Mouse (Mus musculus) liver, postnatal 0 days (tissue): ENCODE measurements at regions not wholly inside any gene's neighbourhood (a gene's known extent, or its start where the extent isn't known, plus 50 kb on each side); places are given as distances from the start of the nearest gene placed in this dataset.

Experiments
- ATAC-seq: fragments of 200-750 bp; cut with Nextera tagmentation; 2 replicates; pipeline ENCODE4 v1.8.0; 2017; ENCODE audit warnings: mild to moderate bottlenecking, moderate library complexity
- DNase-seq: peaks from one replicate; pipeline ENCODE4 v3.0.0-alpha.2; 2016
- H3K27ac ChIP-seq: fragments of 300-500 bp; sonication (generic); 2 replicates; pipeline ENCODE4 v1.5.1; 2014; ENCODE audit warnings: antibody characterized with exemption, moderate library complexity, mild to moderate bottlenecking, low read depth
- H3K27me3 ChIP-seq: fragments of 300-500 bp; sonication (generic); 2 replicates; pipeline ENCODE4 v1.6.1; 2014; ENCODE audit warnings: low read length, control low read depth, mixed read lengths; ENCODE audit not compliant: insufficient read depth
- H3K36me3 ChIP-seq: fragments of 300-500 bp; sonication (generic); replicated peaks from 2 replicates; pipeline ENCODE4 v1.6.1; 2014; ENCODE audit warnings: mild to moderate bottlenecking, control low read depth, low read length, moderate library complexity, mixed read lengths; ENCODE audit not compliant: insufficient read depth
- H3K4me1 ChIP-seq: fragments of 300-500 bp; sonication (generic); 2 replicates; pipeline ENCODE4 v1.6.1; 2014; ENCODE audit warnings: antibody characterized with exemption, mild to moderate bottlenecking, control low read depth; ENCODE audit not compliant: insufficient read depth
- H3K4me2 ChIP-seq: fragments of 300-500 bp; sonication (generic); 2 replicates; pipeline ENCODE4 v1.6.1; 2014; ENCODE audit warnings: low read depth, mild to moderate bottlenecking, low read length, moderate library complexity, mixed read lengths
- H3K4me3 ChIP-seq: fragments of 300-500 bp; sonication (generic); 2 replicates; pipeline ENCODE4 v1.5.1; 2014; ENCODE audit warnings: low read depth, low read length
- H3K9ac ChIP-seq: fragments of 300-500 bp; sonication (generic); replicated peaks from 2 replicates; pipeline ENCODE4 v1.6.1; 2014; ENCODE audit warnings: mild to moderate bottlenecking, moderate library complexity
- H3K9me3 ChIP-seq: fragments of 300-500 bp; sonication (generic); 2 replicates; pipeline ENCODE4 v1.6.1; 2016; ENCODE audit warnings: mild to moderate bottlenecking, control low read depth, low read length, mixed read lengths
- CTCF ChIP-seq: sonication (generic); IDR thresholded peaks from 2 replicates; pipeline ENCODE4 v1.5.1; 2016; ENCODE audit warnings: antibody characterized with exemption, low read depth
- EP300 ChIP-seq: IDR thresholded peaks from 2 replicates; pipeline ENCODE4 v1.6.1; 2016; ENCODE audit warnings: antibody characterized with exemption, low read depth, mild to moderate bottlenecking
- WGBS: fragments of 180-500 bp; shearing (Covaris S2); extraction: QIAGEN DNeasy Blood & Tissue Kit; methylation state at CpG from one replicate; pipeline ENCODE4 v1.1.7; 2014; ENCODE audit not compliant: insufficient replicate concordance; 5-methylcytosine and 5-hydroxymethylcytosine counted together

DNA sequence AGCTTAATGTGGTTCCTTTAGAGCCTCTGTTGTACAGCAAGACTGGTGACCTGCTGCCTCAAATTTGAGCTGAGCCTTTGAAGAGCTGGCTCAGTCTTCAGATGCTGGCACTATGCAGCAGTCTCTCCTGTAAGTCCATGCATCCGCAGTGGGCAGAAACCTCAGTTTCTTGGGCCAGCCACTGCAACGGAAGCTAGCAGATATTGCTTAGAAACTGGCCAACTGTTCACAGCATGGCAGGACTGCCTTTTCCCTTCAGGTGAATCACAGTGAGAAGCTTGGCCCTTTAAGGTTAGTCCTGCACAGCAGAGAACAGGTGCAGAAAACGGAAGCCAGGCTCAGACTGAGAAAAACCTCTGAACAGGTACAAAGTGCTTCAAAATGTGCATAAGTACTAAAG lies 1976.8 kb upstream of the G6pd2 start:
- 75% methylated on average over 3 of the region's 3 CpGs for WGBS
- no peak for ATAC-seq

DNA sequence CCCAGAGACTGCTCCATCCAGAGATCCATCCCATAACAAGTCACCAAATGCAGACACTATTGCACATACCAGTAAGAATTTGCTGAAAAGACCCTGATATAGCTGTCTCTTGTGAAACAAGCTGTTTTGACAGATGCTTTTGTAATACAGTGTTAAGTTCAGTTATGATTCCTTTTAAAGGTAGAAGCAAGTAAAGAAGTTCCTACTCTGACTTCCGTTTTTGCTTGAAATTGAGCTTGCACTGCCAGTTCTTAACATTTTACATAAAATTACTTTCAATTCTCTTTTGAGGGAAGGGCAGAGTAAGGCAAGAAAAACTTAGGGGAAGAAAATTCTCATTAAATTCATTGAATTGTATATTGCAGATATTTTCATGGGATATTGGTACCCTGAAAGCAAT lies 1962.9 kb upstream of the G6pd2 start:
- Histone ChIP-seq H3K36me3 (no peaks in the 10 kb centered on the region), H3K27me3 (no peaks in the 10 kb centered on the region), H3K9ac (no peak overlapping the region), H3K4me1 (no peaks in the 10 kb centered on the region), H3K9me3 (no peaks in the 10 kb centered on the region), H3K4me2 (no peak overlapping the region), H3K27ac (no peak overlapping the region), H3K4me3 (no peak overlapping the region)
- TF ChIP-seq CTCF, result no peak
- TF ChIP-seq EP300, result no peak
- ATAC-seq (no peak), DNase-seq (no peak)
- 56% methylated on average over 1 of the region's 1 CpGs for whole genome bisulfite sequencing

More for the DNA sequence above, 1976.8 kb upstream of the G6pd2 start:
- Histone ChIP-seq H3K4me3 (no peak overlapping the region), H3K27me3 (no peaks in the 10 kb centered on the region), H3K9ac (no peak overlapping the region), H3K9me3 (no peaks in the 10 kb centered on the region), H3K4me2 (no peak overlapping the region), H3K27ac (no peak overlapping the region), H3K4me1 (no peaks in the 10 kb centered on the region), H3K36me3 (no peaks in the 10 kb centered on the region)
- TF ChIP-seq EP300, result no peak
- no peak for TF ChIP-seq CTCF
- no peak for DNase-seq

DNA sequence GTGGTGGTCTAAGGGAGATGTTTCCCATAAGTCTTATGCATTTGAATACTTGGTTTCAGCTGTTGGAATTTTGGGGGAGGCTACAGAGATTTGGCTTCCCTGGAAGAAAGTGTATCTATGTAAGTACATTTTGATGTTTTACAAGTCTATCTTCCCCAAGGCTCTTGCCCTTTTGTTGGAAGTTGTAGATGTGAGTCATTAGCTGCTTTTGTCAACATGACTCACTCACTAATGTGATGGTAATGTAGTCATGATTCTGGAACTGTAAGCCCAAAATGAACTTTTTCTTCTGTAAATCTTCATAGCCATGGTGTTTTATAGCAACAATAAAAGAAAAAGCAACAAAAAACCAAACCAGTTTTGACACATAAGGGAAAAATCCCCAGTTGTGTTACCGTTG lies 1961.0 kb upstream of the G6pd2 start:
- H3K27ac ChIP-seq, result no peak overlapping the region
- no peaks in the 10 kb centered on the region for H3K4me1 ChIP-seq
- H3K36me3 ChIP-seq, result no peaks in the 10 kb centered on the region
- TF ChIP-seq CTCF (no peak), EP300 (no peak)
- DNase-seq (no peak), ATAC-seq (no peak)
- H3K27me3 ChIP-seq, result no peaks in the 10 kb centered on the region
- no peak overlapping the region for H3K4me3 ChIP-seq
- H3K9me3 ChIP-seq, result no peaks in the 10 kb centered on the region
- 78% methylated on average over 1 of the region's 1 CpGs for WGBS
- H3K9ac ChIP-seq, result no peak overlapping the region
- no peak overlapping the region for H3K4me2 ChIP-seq

DNA sequence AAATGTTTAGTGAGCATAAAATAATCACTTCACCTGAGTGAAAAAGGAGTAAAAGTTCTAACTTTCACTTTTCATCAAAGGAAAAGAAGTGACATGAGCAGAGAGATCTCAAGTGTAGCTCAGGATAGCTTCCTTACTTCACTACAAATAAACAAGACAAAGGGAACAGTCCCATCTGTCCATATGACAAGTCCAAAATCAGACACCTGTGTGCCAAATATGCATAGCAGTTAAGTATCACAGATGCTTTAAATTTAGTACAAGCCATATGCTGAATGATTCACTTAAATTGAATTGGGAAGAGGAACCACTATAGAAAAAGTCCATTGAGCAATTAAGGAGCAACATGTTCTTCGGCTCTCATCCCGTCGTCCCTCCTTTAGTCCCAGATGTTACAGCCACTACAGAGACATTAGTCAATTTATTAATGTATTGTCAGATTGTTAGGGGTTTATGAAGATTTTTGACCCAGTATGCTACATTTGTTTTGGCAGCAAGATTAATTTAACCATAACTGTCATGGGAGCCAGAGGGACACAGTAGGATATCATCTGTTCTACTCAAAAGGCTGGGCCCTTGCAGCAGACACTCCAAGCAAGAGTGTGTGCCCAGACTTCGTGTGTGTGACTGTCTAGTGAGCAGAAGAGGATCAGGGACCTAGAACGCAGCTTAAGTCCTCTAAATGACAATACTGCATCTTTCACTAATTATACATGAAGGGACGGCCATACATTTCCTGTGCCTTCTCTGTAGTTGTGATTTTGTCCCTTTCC lies 1914.5 kb upstream of the G6pd2 start:
- Histone ChIP-seq H3K27ac (no peak overlapping the region), H3K9ac (no peak overlapping the region), H3K27me3 (no peaks in the 10 kb centered on the region), H3K4me1 (no peaks in the 10 kb centered on the region), H3K4me3 (no peak overlapping the region), H3K4me2 (no peak overlapping the region), H3K36me3 (no peaks in the 10 kb centered on the region), H3K9me3 (no peaks in the 10 kb centered on the region)
- no peak for DNase-seq
- TF ChIP-seq EP300 (no peak), CTCF (no peak)
- no peak for ATAC-seq
- WGBS, result 68% methylated on average over 6 of the region's 6 CpGs

DNA sequence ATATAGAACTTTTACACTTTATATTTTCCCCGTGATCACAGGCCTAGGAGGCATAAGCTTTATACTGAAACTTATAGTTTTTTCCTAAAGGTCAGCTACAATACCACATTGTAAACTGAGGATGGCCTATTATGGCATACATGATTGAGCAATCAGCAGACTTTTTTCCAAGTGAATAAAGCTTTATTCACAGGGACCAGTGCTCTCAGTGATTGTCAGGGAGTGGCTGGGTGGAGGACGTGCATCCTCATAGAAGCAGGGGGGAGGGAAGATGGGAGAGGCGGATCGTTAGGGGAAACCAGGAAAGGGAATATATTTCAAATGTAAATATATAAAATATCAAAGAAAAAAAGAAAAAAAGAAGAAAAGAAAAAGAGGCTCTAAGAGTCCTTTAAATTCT lies 1886.7 kb upstream of the G6pd2 start:
- no peaks in the 10 kb centered on the region for H3K9me3 ChIP-seq
- no peak overlapping the region for H3K9ac ChIP-seq
- no peaks in the 10 kb centered on the region for H3K27me3 ChIP-seq
- ATAC-seq, result no peak
- DNase-seq, result no peak
- H3K4me3 ChIP-seq, result no peak overlapping the region
- no peaks in the 10 kb centered on the region for H3K4me1 ChIP-seq
- no peak overlapping the region for H3K27ac ChIP-seq
- WGBS, result 81% methylated on average over 4 of the region's 4 CpGs
- H3K36me3 ChIP-seq, result no peaks in the 10 kb centered on the region
- TF ChIP-seq EP300 (no peak), CTCF (no peak)
- H3K4me2 ChIP-seq, result no peak overlapping the region

DNA sequence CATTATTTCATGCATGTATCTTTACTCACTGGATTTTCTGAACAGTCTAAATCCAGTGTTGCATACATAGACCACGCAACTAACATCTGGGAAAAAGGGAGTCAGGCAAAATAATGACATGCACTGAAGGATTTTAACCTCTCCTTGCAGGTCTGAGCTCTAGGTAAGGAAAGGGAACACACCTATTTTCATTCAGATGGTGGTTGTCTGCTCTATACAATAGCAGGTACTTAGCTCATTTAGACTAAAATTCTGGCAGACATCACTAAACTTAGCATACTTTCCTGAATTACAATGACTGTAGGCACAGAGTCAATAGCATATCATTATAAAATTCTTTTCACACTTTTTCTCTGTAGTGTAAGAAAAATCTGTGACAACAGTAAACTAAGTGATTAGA lies 1867.8 kb upstream of the G6pd2 start:
- WGBS, result 71% methylated on average over 1 of the region's 1 CpGs
- no peak for TF ChIP-seq EP300
- TF ChIP-seq CTCF, result no peak
- ATAC-seq, result no peak

More for the DNA sequence above, 1867.8 kb upstream of the G6pd2 start:
- H3K4me3 ChIP-seq, result no peak overlapping the region
- no peak overlapping the region for H3K27ac ChIP-seq
- no peaks in the 10 kb centered on the region for H3K27me3 ChIP-seq
- no peaks in the 10 kb centered on the region for H3K36me3 ChIP-seq
- no peaks in the 10 kb centered on the region for H3K9me3 ChIP-seq
- no peaks in the 10 kb centered on the region for H3K4me1 ChIP-seq
- H3K9ac ChIP-seq, result no peak overlapping the region
- DNase-seq, result no peak
- H3K4me2 ChIP-seq, result no peak overlapping the region
